Mouse (Mus musculus) kidney, adult 2 months (tissue): ENCODE data around the gene Gak.

Experiments used
- CTCF ChIP-seq: fragments of 200-500 bp; conservative IDR thresholded peaks from 2 replicates; pipeline ENCODE4 v1.5.1; 2011; ENCODE audit warnings: low read depth, mild to moderate bottlenecking, control low read depth, low read length, moderate library complexity, mixed read lengths; ENCODE audit not compliant: insufficient read depth, insufficient read length
- POLR2A ChIP-seq: fragments of 200-500 bp; IDR thresholded peaks from one replicate; pipeline ENCODE4 v1.6.1; 2011; ENCODE audit warnings: low read depth, low read length, control low read depth

GRCm38 (mm10) chr5:108655891-108656650 lies 26.5 kb upstream of the Gak start:
- TF ChIP-seq CTCF (no peak), POLR2A (no peak)
